Mouse (Mus musculus) myocyte (in vitro differentiated cells): ENCODE measurements around the gene Slc1a3. TPM values are rescaled to one million over a fixed set of nuclear protein-coding genes. Genes with fewer than 3 reads are reported as not detected.

Experiments
- H3K27me3 ChIP-seq: one replicate; pipeline ENCODE4 v1.6.1; 2011; ENCODE audit not compliant: control insufficient read depth, insufficient read depth, insufficient read length
- H3K36me3 ChIP-seq: one replicate; pipeline ENCODE4 v1.6.1; 2011; ENCODE audit not compliant: control insufficient read depth, insufficient read depth
- H3K4me2 ChIP-seq: one replicate; pipeline ENCODE4 v1.6.1; 2011; ENCODE audit warnings: low read depth, control low read depth
- H3K4me3 ChIP-seq: one replicate; pipeline ENCODE4 v1.5.1; 2011; ENCODE audit warnings: mild to moderate bottlenecking, control low read depth, moderate library complexity
- H3K79me2 ChIP-seq: one replicate; pipeline ENCODE4 v1.6.1; 2011; ENCODE audit not compliant: control insufficient read depth, insufficient read depth
- H3ac ChIP-seq: one replicate; pipeline ENCODE4 v1.6.1; 2011; ENCODE audit not compliant: control insufficient read depth, insufficient read length
- CEBPB ChIP-seq: IDR thresholded peaks from 2 replicates; pipeline ENCODE4 v1.6.1; 2011; ENCODE audit warnings: mild to moderate bottlenecking, moderate library complexity; ENCODE audit not compliant: poor library complexity, insufficient read depth, severe bottlenecking
- E2F4 ChIP-seq: IDR thresholded peaks from one replicate; pipeline ENCODE4 v1.6.1; 2011; ENCODE audit warnings: mild to moderate bottlenecking, control low read depth, moderate library complexity; ENCODE audit not compliant: insufficient read depth
- MAX ChIP-seq: IDR thresholded peaks from one replicate; pipeline ENCODE4 v1.6.1; 2011; ENCODE audit warnings: low read depth, mild to moderate bottlenecking, control low read depth
- MYOD1 ChIP-seq, 3 experiments: IDR thresholded peaks; one replicate each; pipeline ENCODE4 v1.6.1; 2011; ENCODE audit warnings: control low read depth in 2 of 3, low read depth in 2 of 3, mild to moderate bottlenecking in 2 of 3, moderate library complexity in 1 of 3; ENCODE audit not compliant: insufficient read length in 2 of 3, control insufficient read depth in 1 of 3
- MYOG ChIP-seq, 3 experiments: IDR thresholded peaks; one replicate each; pipeline ENCODE4 v1.6.1; 2011; ENCODE audit warnings: control low read depth in 2 of 3, low read depth in 2 of 3, mild to moderate bottlenecking in 2 of 3; ENCODE audit not compliant: insufficient read length in 2 of 3, control insufficient read depth in 1 of 3, insufficient read depth in 1 of 3
- POLR2A ChIP-seq: IDR thresholded peaks from one replicate; pipeline ENCODE4 v1.6.1; 2011; ENCODE audit warnings: low read depth, mild to moderate bottlenecking, control low read depth, moderate library complexity; ENCODE audit not compliant: insufficient read length
- POLR2AphosphoS2 ChIP-seq: IDR thresholded peaks from one replicate; pipeline ENCODE4 v1.6.1; 2011; ENCODE audit warnings: low read depth, control low read depth; ENCODE audit not compliant: insufficient read length
- REST ChIP-seq: IDR thresholded peaks from one replicate; pipeline ENCODE4 v1.6.1; 2011; ENCODE audit warnings: mild to moderate bottlenecking, control low read depth, moderate library complexity; ENCODE audit not compliant: insufficient read depth, insufficient read length
- SRF ChIP-seq: IDR thresholded peaks from one replicate; pipeline ENCODE4 v1.6.1; 2011; ENCODE audit warnings: low read depth; ENCODE audit not compliant: control insufficient read depth, insufficient read length
- TCF12 ChIP-seq: IDR thresholded peaks from one replicate; pipeline ENCODE4 v1.6.1; 2011; ENCODE audit warnings: mild to moderate bottlenecking, control low read depth; ENCODE audit not compliant: poor library complexity, insufficient read depth, severe bottlenecking
- TCF3 ChIP-seq: IDR thresholded peaks from one replicate; pipeline ENCODE4 v1.6.1; 2011; ENCODE audit warnings: low read depth, control low read depth; ENCODE audit not compliant: insufficient read length
- USF1 ChIP-seq: IDR thresholded peaks from one replicate; pipeline ENCODE4 v1.6.1; 2011; ENCODE audit warnings: low read depth, mild to moderate bottlenecking, control low read depth, moderate library complexity
- polyA plus RNA-seq: library from polyadenylated mRNA; unstranded; fragments of >200 nt; fragmentation: generic; extraction: Trizol; gene quantifications from one replicate; pipeline ENCODE4 v1.2.1, GENCODE M21; 2012; ENCODE audit warnings: missing spikeins

Gene Slc1a3
- polyA plus RNA-seq, 1 experiment, result 0.47 TPM

DNA sequence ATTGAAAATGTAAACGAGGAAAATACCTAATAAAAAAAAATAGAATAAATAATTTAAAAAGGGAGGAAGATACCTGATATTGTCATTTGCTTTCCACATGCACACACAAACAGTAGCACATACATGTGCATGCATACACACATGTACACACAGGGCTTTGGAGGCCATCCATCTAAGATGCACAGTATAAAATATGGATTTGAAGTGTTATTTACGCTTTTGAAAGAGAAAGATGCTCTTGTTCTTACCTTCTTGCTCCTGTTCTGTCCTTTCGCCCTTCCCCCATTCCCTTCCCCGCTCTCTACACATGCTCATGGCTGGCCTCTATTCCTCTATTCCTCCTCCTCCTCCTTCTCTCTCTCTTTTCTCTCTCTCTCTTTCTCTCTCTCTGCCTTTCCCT is 34.9 kb downstream of the Slc1a3 start:
- no peak overlapping the region for H3ac ChIP-seq
- H3K27me3 ChIP-seq, result no peaks in the 10 kb centered on the region
- H3K4me3 ChIP-seq, result no peak overlapping the region
- TF ChIP-seq POLR2AphosphoS2, result no peak
- no peak for TF ChIP-seq REST
- no peak for TF ChIP-seq CEBPB
- no peak for TF ChIP-seq USF1
- no peak for TF ChIP-seq E2F4
- no peak for TF ChIP-seq MAX
- no peak for TF ChIP-seq POLR2A
- no peak for TF ChIP-seq SRF
- no peak for TF ChIP-seq TCF3
- no peak for TF ChIP-seq MYOG (IDR thresholded peaks at IDR 0.05; ENCODE audit: control insufficient read depth in 1 of 3, insufficient read depth in 1 of 3, insufficient read length in 2 of 3, low read depth in 2 of 3)
- TF ChIP-seq TCF12, result no peak
- TF ChIP-seq MYOD1 (IDR thresholded peaks at IDR 0.05; ENCODE audit: control insufficient read depth in 1 of 3, insufficient read length in 2 of 3, low read depth in 2 of 3), result no peak
- H3K4me2 ChIP-seq, result no peak overlapping the region
- no peaks in the 10 kb centered on the region for H3K36me3 ChIP-seq
- no peaks in the 10 kb centered on the region for H3K79me2 ChIP-seq

DNA sequence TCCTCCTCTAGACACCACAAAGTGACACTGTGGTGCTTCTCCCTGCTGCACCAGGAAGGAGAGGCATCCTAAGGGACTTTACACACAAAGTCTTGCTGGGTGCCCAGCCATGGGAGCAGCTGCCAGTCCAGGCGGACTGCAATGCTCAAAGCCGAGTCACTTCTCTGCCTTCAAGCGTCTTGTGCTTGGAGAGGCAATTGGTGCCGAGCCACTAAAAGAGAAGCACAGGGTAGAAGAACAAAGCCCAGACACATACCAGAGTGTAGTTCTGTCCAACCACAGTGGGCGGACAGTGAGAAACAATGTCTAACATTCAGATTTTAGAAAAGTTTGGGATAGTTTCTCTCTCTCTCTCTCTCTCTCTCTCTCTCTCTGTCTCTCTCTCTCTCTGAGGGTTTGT is 38.0 kb downstream of the Slc1a3 start:
- Histone ChIP-seq H3K27me3 (no peaks in the 10 kb centered on the region), H3K4me3 (no peak overlapping the region), H3K4me2 (no peak overlapping the region), H3K79me2 (no peaks in the 10 kb centered on the region), H3K36me3 (no peaks in the 10 kb centered on the region), H3ac (no peak overlapping the region)
- no peak for TF ChIP-seq TCF3
- no peak for TF ChIP-seq MYOG (IDR thresholded peaks at IDR 0.05; ENCODE audit: control insufficient read depth in 1 of 3, insufficient read depth in 1 of 3, insufficient read length in 2 of 3, low read depth in 2 of 3)
- TF ChIP-seq E2F4, result no peak
- no peak for TF ChIP-seq MAX
- no peak for TF ChIP-seq CEBPB
- no peak for TF ChIP-seq REST
- no peak for TF ChIP-seq TCF12

DNA sequence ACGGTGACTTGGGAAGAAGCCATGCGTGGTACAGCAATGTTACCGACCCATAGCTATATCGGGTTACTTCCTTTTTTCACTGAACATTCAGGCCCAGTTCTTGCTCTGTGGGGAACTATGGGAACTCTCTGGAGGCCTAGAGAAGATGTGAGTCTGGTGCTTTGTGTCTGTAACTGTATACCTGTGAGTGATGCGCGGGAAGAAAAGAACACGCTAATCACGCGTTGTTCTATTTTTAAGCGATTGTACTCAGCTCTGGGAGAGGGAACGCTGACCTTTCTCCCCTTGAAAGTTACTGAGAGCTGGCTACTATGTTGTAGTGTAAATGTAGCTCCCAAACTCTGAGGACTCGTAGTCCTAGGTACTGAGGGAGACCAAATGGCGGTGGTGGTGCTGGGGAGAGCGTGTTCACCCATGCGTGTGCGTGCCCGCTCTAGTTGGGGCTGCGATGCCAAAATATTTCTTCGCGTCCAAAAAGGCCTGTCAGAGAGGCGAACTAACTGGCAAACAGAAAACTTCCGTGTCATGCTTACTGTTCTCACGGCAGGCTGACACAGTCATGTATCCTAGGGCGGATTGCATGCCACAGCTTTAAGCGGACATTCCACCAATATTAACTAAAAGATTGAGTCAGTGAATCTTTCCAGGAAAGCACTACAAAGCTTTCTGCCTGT is 42.6 kb downstream of the Slc1a3 start:
- no peak for TF ChIP-seq MAX
- no peak for TF ChIP-seq USF1
- no peak for TF ChIP-seq CEBPB
- TF ChIP-seq REST, result no peak
- no peak for TF ChIP-seq MYOD1 (IDR thresholded peaks at IDR 0.05; ENCODE audit: control insufficient read depth in 1 of 3, insufficient read length in 2 of 3, low read depth in 2 of 3)
- no peak for TF ChIP-seq POLR2A
- no peak for TF ChIP-seq TCF12
- TF ChIP-seq POLR2AphosphoS2, result no peak
- no peak for TF ChIP-seq SRF

DNA sequence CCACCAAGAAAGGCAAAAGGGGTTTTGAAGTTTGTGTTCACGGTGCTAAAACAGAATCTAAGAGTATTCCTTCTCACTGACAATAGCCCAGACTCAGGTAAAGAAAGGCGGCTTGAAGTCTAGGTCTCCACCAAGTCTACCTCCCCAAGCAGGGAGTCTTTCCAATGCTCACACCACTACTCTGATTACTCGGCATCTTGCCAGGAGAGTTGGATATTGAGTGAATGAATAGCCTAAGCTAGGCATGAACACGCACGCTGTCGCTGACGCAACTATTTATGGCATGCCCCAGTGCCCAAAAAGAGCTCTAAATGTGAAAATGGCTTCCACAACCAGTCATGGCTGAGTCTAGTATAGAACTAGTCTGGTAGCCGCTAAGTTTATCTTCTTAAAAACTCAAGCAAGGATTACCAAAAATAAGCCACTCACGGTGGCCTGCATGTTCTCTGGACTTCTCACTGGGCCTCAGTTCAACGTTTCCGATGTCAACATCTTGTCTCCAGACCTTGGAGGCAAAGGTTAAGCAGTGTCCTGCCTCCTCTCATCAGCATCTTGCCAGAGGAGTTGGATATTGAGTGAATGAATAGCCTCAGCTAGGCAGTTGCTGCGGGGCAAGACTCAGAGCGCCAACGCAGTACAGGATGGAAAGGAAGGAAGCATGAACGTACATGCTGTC is 44.8 kb downstream of the Slc1a3 start:
- no peak for TF ChIP-seq MAX
- TF ChIP-seq POLR2A, result no peak
- no peak for TF ChIP-seq MYOD1 (IDR thresholded peaks at IDR 0.05; ENCODE audit: control insufficient read depth in 1 of 3, insufficient read length in 2 of 3, low read depth in 2 of 3)
- no peak for TF ChIP-seq CEBPB
- no peak for TF ChIP-seq TCF3
- TF ChIP-seq MYOG (IDR thresholded peaks at IDR 0.05; ENCODE audit: control insufficient read depth in 1 of 3, insufficient read depth in 1 of 3, insufficient read length in 2 of 3, low read depth in 2 of 3), result no peak
- no peak for TF ChIP-seq SRF
- H3K27me3 ChIP-seq, result no peaks in the 10 kb centered on the region

More for the DNA sequence above, 42.6 kb downstream of the Slc1a3 start:
- Histone ChIP-seq H3K36me3 (no peaks in the 10 kb centered on the region), H3K27me3 (no peaks in the 10 kb centered on the region), H3ac (no peak overlapping the region), H3K79me2 (no peaks in the 10 kb centered on the region), H3K4me2 (no peak overlapping the region), H3K4me3 (no peak overlapping the region)

More for the DNA sequence above, 44.8 kb downstream of the Slc1a3 start:
- H3K79me2 ChIP-seq, result no peaks in the 10 kb centered on the region
- no peak overlapping the region for H3ac ChIP-seq
- no peak overlapping the region for H3K4me3 ChIP-seq
- no peak overlapping the region for H3K4me2 ChIP-seq
- H3K36me3 ChIP-seq, result no peaks in the 10 kb centered on the region
